Mouse (Mus musculus) ES-Bruce4 (cell line): ENCODE data around the gene Lipc. TPM values are rescaled to one million over a fixed set of nuclear protein-coding genes. Genes with fewer than 3 reads are reported as not detected.

Source experiments
- H3K27ac ChIP-seq: 2 replicates; pipeline ENCODE4 v1.5.1; 2012; ENCODE audit warnings: low read length, inconsistent platforms; ENCODE audit not compliant: insufficient read depth
- H3K27me3 ChIP-seq: 2 replicates; pipeline ENCODE4 v1.6.1; 2012; ENCODE audit warnings: mild to moderate bottlenecking, low read length, inconsistent platforms; ENCODE audit not compliant: control insufficient read depth, poor library complexity, insufficient read depth, severe bottlenecking
- H3K36me3 ChIP-seq: 2 replicates; pipeline ENCODE4 v1.6.1; 2012; ENCODE audit warnings: inconsistent platforms, mild to moderate bottlenecking, low read length, moderate library complexity; ENCODE audit not compliant: control insufficient read depth, poor library complexity, insufficient read depth, severe bottlenecking
- H3K4me1 ChIP-seq: one replicate; pipeline ENCODE4 v1.8.1; 2011; ENCODE audit warnings: low read length; ENCODE audit not compliant: control insufficient read depth, insufficient read depth
- H3K4me3 ChIP-seq: 2 replicates; pipeline ENCODE4 v1.5.1; 2011; ENCODE audit warnings: low read depth, mild to moderate bottlenecking, low read length
- H3K9ac ChIP-seq: 2 replicates; pipeline ENCODE4 v1.6.1; 2012; ENCODE audit warnings: low read depth, mild to moderate bottlenecking, inconsistent platforms; ENCODE audit not compliant: poor library complexity, severe bottlenecking
- H3K9me3 ChIP-seq: replicated peaks from 2 replicates; pipeline ENCODE4 v1.6.1; 2012; ENCODE audit warnings: mild to moderate bottlenecking, low read length, inconsistent platforms; ENCODE audit not compliant: control insufficient read depth, poor library complexity, insufficient read depth, severe bottlenecking
- CTCF ChIP-seq: IDR thresholded peaks from one replicate; pipeline ENCODE4 v1.8.1; 2011; ENCODE audit warnings: low read depth, low read length
- EP300 ChIP-seq: IDR thresholded peaks from 2 replicates; pipeline ENCODE4 v1.6.1; 2011; ENCODE audit warnings: low read depth, low read length; ENCODE audit not compliant: insufficient read depth
- POLR2A ChIP-seq: IDR thresholded peaks from one replicate; pipeline ENCODE4 v1.8.1; 2011; ENCODE audit warnings: low read length; ENCODE audit not compliant: insufficient read depth
- polyA plus RNA-seq: library from polyadenylated mRNA; stranded (reverse); fragments of >200 nt; gene quantifications from 2 replicates; pipeline ENCODE4 v1.2.4, GENCODE M21; 2011; ENCODE audit warnings: low read depth; ENCODE audit not compliant: missing spikeins, insufficient read depth, insufficient read length

Lipc gene
- polyA plus RNA-seq, 1 experiment = not detected

GRCm38 (mm10) chr9:70775517-70775916, 176.5 kb downstream of the Lipc start:
- no peaks in the 10 kb centered on the region for H3K36me3 ChIP-seq
- no peaks in the 10 kb centered on the region for H3K27me3 ChIP-seq
- TF ChIP-seq CTCF (no peak), EP300 (no peak), POLR2A (no peak)
- no peaks in the 10 kb centered on the region for H3K9me3 ChIP-seq
- H3K27ac ChIP-seq = no peak overlapping the region
- peaks cover 2% of the 10 kb centered on the region for H3K4me1 ChIP-seq
- no peak overlapping the region for H3K9ac ChIP-seq
- no peak overlapping the region for H3K4me3 ChIP-seq

GRCm38 (mm10) chr9:70760974-70761373, 191.1 kb downstream of the Lipc start:
- Histone ChIP-seq H3K4me3 (no peak overlapping the region), H3K4me1 (no peaks in the 10 kb centered on the region), H3K36me3 (no peaks in the 10 kb centered on the region), H3K9ac (no peak overlapping the region), H3K27me3 (no peaks in the 10 kb centered on the region), H3K27ac (no peak overlapping the region), H3K9me3 (no peaks in the 10 kb centered on the region)
- TF ChIP-seq EP300 (no peak), POLR2A (no peak)

GRCm38 (mm10) chr9:70751504-70752222, 200.4 kb downstream of the Lipc start:
- no peak overlapping the region for H3K27ac ChIP-seq

More at GRCm38 (mm10) chr9:70751504-70752222, 200.4 kb downstream of the Lipc start:
- Histone ChIP-seq H3K9ac (no peak overlapping the region), H3K9me3 (no peaks in the 10 kb centered on the region), H3K36me3 (no peaks in the 10 kb centered on the region), H3K4me1 (no peaks in the 10 kb centered on the region), H3K27me3 (no peaks in the 10 kb centered on the region), H3K4me3 (no peak overlapping the region)
- TF ChIP-seq EP300 = no peak
- TF ChIP-seq POLR2A = no peak
- no peak for TF ChIP-seq CTCF

Other genes with a start within 250 kb of the Lipc start
- not detected in 2 replicates for gene Aqp9, start 216.5 kb upstream of the Lipc start, polyA plus RNA-seq